Mouse (Mus musculus) cerebellum, adult 2 months (tissue): ENCODE measurements at regions not wholly inside any gene's neighbourhood (a gene's known extent, or its start where the extent isn't known, plus 50 kb on each side); places are given as distances from the start of the nearest gene placed in this dataset.

ENCODE experiments used
- CTCF ChIP-seq: fragments of 200-500 bp; IDR thresholded peaks from 2 replicates; pipeline ENCODE4 v1.5.1; 2011; ENCODE audit warnings: low read depth, mild to moderate bottlenecking, control low read depth, low read length, moderate library complexity, borderline replicate concordance; ENCODE audit not compliant: insufficient read depth
- POLR2A ChIP-seq: fragments of 200-500 bp; IDR thresholded peaks from 2 replicates; pipeline ENCODE4 v1.6.1; 2011; ENCODE audit warnings: low read length, control low read depth, borderline replicate concordance; ENCODE audit not compliant: insufficient read depth

GRCm38 (mm10) chr5:25614659-25615061 lies 91.0 kb downstream of the Xrcc2 start:
- TF ChIP-seq CTCF (no peak), POLR2A (no peak)
